Mouse (Mus musculus) heart, embryonic 14.5 days (tissue): ENCODE measurements around the gene Clcn2. TPM values are rescaled to one million over a fixed set of nuclear protein-coding genes. Genes with fewer than 3 reads are reported as not detected.
A peak's percentile ranks its signal among the peaks of the same experiment; 100 is the strongest.

Experiments
- ATAC-seq: fragments of 200-750 bp; cut with Nextera tagmentation; 2 replicates; pipeline ENCODE4 v1.8.0; 2017; ENCODE audit warnings: low read depth, moderate TSS enrichment; ENCODE audit not compliant: insufficient number of reproducible peaks, insufficient read depth, low FRiP score
- H3K27ac ChIP-seq, 2 experiments: fragments of 200-500 bp in 1 of 2; fragments of 300-500 bp in 1 of 2; sonication (generic) in 1 of 2; replicated peaks in 1 of 2; 2 replicates each; pipeline ENCODE4 v1.5.1; 2012 to 2014; ENCODE audit warnings: low read depth in 2 of 2, low read length in 2 of 2, control low read depth in 1 of 2, mild to moderate bottlenecking in 1 of 2, mixed read lengths in 1 of 2; ENCODE audit not compliant: control insufficient read depth in 1 of 2, insufficient read depth in 1 of 2
- H3K27me3 ChIP-seq: fragments of 300-500 bp; sonication (generic); 2 replicates; pipeline ENCODE4 v1.6.1; 2014; ENCODE audit warnings: mild to moderate bottlenecking, low read length, control low read depth; ENCODE audit not compliant: control insufficient read depth, insufficient read depth
- H3K36me3 ChIP-seq: fragments of 300-500 bp; sonication (generic); 2 replicates; pipeline ENCODE4 v1.6.1; 2014; ENCODE audit warnings: mild to moderate bottlenecking, control low read depth, low read length, mixed read lengths; ENCODE audit not compliant: control insufficient read depth, insufficient read depth
- H3K4me1 ChIP-seq, 2 experiments: fragments of 200-500 bp in 1 of 2; fragments of 300-500 bp in 1 of 2; sonication (generic) in 1 of 2; 2 replicates each; pipeline ENCODE4 v1.6.1; 2012 to 2014; ENCODE audit warnings: low read length in 2 of 2, control low read depth in 1 of 2, mixed read lengths in 1 of 2; ENCODE audit not compliant: control insufficient read depth in 2 of 2, insufficient read depth in 2 of 2
- H3K4me2 ChIP-seq: fragments of 300-500 bp; sonication (generic); 2 replicates; pipeline ENCODE4 v1.6.1; 2014; ENCODE audit warnings: mild to moderate bottlenecking, low read length
- H3K4me3 ChIP-seq, 2 experiments: fragments of 200-500 bp in 1 of 2; fragments of 300-500 bp in 1 of 2; sonication (generic) in 1 of 2; 2 replicates each; pipeline ENCODE4 v1.5.1; 2012 to 2014; ENCODE audit warnings: low read length in 2 of 2, mild to moderate bottlenecking in 2 of 2, control low read depth in 1 of 2, low read depth in 1 of 2, moderate library complexity in 1 of 2; ENCODE audit not compliant: control insufficient read depth in 1 of 2, insufficient read depth in 1 of 2
- H3K9ac ChIP-seq: fragments of 300-500 bp; sonication (generic); 2 replicates; pipeline ENCODE4 v1.6.1; 2014; ENCODE audit warnings: mild to moderate bottlenecking, low read length
- H3K9me3 ChIP-seq: fragments of 300-500 bp; sonication (generic); 2 replicates; pipeline ENCODE4 v1.6.1; 2016; ENCODE audit warnings: low read length, control low read depth; ENCODE audit not compliant: control insufficient read depth
- WGBS: fragments of 180-500 bp; shearing (Covaris S2); extraction: QIAGEN DNeasy Blood & Tissue Kit; methylation state at CpG from one replicate; pipeline ENCODE4 v1.1.7; 2014; 5-methylcytosine and 5-hydroxymethylcytosine counted together
- polyA plus RNA-seq: library from polyadenylated mRNA; unstranded; fragments of >200 nt; fragmentation: Nextera tagmentation; extraction: Ambion mirVana; gene quantifications from 2 replicates; pipeline ENCODE4 v1.2.1, GENCODE M21; 2014

Gene Clcn2
- polyA plus RNA-seq, 1 experiment from 2014 or later: 5.1 TPM

DNA sequence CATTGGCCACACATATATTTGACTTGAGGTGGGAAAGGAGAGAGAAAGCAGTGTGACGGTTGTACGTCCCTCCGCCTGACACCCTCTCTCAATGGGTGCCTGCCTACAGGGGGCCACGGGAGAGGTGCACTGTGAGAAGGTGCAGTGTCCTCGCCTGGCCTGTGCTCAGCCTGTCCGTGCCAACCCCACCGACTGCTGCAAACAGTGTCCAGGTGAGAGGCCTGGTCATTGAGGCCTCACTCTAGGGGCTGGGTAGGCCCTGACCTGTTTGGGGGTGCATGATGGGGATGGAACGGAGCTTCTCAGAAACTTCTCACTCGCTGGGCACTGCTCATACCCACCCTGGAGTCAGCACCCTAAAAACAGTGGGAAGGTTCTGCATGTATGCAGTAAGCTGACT, 22.3 kb upstream of the Clcn2 start:
- Histone ChIP-seq H3K9ac (no peak overlapping the region), H3K4me1 (no peaks in the 10 kb centered on the region), H3K36me3 (no peaks in the 10 kb centered on the region), H3K27ac (no peak overlapping the region), H3K4me3 (no peak overlapping the region), H3K4me2 (no peak overlapping the region), H3K9me3 (no peaks in the 10 kb centered on the region), H3K27me3 (peaks cover 30% of the 10 kb centered on the region)
- ATAC-seq: no peak
- WGBS: 80% methylated on average over 9 of the region's 9 CpGs

- Histone ChIP-seq H3K27ac (no peak overlapping the region), H3K9ac (no peak overlapping the region), H3K4me3 (no peak overlapping the region), H3K9me3 (no peaks in the 10 kb centered on the region), H3K4me2 (no peak overlapping the region), H3K4me1 (peaks cover 2 to 15% of the 10 kb centered on the region in 2 experiments; a peak in 3 of 4 replicates), H3K27me3 (peaks cover 59% of the 10 kb centered on the region), H3K36me3 (no peaks in the 10 kb centered on the region)
- ATAC-seq: no peak
- WGBS: 75% methylated on average over 5 of the region's 5 CpGs
Observed at GRCm38 (mm10) chr16:20736823-20737222, 19.3 kb upstream of the Clcn2 start.

DNA sequence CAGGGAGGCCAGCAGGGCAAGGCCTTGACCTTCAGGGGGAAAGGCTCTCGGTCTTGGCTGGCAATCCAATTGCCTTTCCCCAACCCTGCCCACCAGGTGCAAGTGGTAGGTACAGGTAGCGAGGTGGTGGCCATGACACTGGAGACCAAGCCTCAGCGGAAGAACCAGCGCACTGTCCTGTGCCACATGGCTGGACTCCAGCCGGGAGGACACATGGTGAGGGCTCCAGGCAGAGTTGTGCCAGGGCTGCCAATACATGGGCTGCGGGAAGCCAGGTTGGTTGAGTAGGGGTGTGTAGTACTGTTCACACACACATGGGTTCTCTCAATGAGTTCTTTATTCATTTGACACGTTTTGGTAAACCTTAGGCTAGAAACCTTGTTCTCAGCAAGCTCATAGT, 18.6 kb upstream of the Clcn2 start:
- no peaks in the 10 kb centered on the region for H3K36me3 ChIP-seq

DNA sequence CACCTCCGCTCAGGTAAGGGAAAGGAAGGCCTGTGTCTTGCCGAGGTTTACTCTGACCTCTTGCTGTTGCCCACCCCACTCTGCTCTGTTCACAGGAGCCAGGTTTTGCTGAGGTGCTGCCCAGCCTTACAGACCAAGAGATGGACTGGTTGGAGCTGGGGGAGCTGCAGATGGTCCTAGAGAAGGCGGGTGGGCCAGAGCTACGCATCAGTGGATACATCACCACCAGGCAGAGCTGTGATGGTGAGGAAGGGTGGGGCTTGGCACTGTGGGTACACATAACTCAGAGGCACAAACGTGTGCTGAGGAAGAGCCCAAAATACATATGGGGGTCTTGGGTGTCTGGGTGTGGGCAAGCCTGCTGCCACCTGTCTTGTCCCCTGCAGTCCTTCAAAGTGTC, 18.1 kb upstream of the Clcn2 start:
- 74% methylated on average over 5 of the region's 5 CpGs for WGBS
- no peaks in the 10 kb centered on the region for H3K9me3 ChIP-seq
- no peak for ATAC-seq
- no peak overlapping the region for H3K4me3 ChIP-seq
- H3K9ac ChIP-seq: no peak overlapping the region
- peaks cover 2 to 15% of the 10 kb centered on the region in 2 experiments; a peak in 3 of 4 replicates for H3K4me1 ChIP-seq
- no peak overlapping the region for H3K4me2 ChIP-seq
- peaks cover 63% of the 10 kb centered on the region for H3K27me3 ChIP-seq
- no peak overlapping the region for H3K27ac ChIP-seq
- no peaks in the 10 kb centered on the region for H3K36me3 ChIP-seq

More for the DNA sequence above, 18.6 kb upstream of the Clcn2 start:
- WGBS: 82% methylated on average over 7 of the region's 7 CpGs
- H3K4me1 ChIP-seq: peaks cover 2 to 15% of the 10 kb centered on the region in 2 experiments; a peak in 3 of 4 replicates
- H3K27ac ChIP-seq: no peak overlapping the region
- no peak for ATAC-seq
- no peak overlapping the region for H3K9ac ChIP-seq
- H3K4me3 ChIP-seq: no peak overlapping the region
- no peak overlapping the region for H3K4me2 ChIP-seq
- no peaks in the 10 kb centered on the region for H3K9me3 ChIP-seq
- H3K27me3 ChIP-seq: peaks cover 63% of the 10 kb centered on the region

DNA sequence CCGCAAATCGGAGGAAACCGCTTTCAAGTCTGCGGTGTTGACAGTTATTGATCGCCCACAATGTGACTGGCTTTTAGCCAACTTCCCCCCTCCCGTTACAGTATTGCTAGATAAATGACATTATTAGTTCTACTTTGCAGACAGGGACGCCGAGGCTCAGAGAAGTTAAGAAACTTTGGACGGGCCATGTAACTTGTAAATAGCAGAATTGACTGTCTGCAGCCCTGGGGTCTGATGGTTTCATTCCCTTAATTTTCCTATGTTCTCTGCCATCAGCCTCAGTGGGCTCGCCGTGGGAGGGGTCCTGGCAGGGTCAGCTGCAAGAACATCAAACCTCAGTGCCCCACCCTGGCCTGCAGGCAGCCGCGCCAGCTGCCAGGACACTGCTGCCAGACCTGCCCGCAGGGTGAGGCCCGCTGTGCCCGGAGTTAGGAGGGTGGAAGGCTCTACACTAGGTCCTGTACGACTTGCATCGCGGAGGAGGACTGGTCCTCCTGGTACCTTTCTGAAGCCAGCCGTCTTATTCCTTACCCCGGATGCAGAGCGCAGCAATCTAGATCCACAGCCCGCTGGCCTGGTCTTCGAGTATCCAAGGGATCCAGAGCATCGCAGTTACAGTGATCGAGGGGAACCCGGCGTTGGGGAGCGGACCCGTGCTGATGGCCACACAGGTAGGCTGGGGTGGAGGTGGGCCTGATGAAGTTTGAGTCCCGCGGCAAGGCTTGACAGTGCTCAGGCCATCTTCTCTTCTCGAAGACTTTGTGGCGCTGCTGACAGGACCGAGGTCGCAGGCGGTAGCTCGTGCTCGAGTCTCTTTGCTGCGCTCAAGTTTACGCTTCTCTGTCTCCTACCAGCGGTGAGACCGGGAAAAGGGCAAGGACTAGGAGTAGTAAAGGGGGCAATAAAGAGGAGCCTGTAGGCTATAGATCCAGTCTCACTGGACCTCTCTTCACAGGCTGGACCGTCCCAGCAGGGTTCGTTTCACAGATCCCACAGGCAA, 16.5 kb upstream of the Clcn2 start, which contains the start of gene Thpo:
Gene Thpo (minus strand): TSS at position 781 of the 1,000 bp plus-strand sequence.
- WGBS: 3% methylated on average over 45 of the region's 45 CpGs
- Histone ChIP-seq H3K4me2 (peak within 1 kb of the TSS; percentile 92), H3K4me3 (peak within 1 kb of the TSS; percentile 62 to 64), H3K9ac (peak within 1 kb of the TSS; percentile 73), H3K27ac (no peak within 1 kb of the TSS), H3K9me3 (no peaks in the 10 kb centered on the region), H3K4me1 (peaks cover 2 to 15% of the 10 kb centered on the region in 2 experiments; a peak in 3 of 4 replicates), H3K36me3 (no peaks in the 10 kb centered on the region), H3K27me3 (peaks cover 68% of the 10 kb centered on the region)
- no peak for ATAC-seq

GRCm38 (mm10) chr16:20732925-20733730, 15.6 kb upstream of the Clcn2 start, which contains the start of gene Chrd:
Chrd (plus strand) TSS chr16:20733127.
- peaks cover 68% of the 10 kb centered on the region for H3K27me3 ChIP-seq

DNA sequence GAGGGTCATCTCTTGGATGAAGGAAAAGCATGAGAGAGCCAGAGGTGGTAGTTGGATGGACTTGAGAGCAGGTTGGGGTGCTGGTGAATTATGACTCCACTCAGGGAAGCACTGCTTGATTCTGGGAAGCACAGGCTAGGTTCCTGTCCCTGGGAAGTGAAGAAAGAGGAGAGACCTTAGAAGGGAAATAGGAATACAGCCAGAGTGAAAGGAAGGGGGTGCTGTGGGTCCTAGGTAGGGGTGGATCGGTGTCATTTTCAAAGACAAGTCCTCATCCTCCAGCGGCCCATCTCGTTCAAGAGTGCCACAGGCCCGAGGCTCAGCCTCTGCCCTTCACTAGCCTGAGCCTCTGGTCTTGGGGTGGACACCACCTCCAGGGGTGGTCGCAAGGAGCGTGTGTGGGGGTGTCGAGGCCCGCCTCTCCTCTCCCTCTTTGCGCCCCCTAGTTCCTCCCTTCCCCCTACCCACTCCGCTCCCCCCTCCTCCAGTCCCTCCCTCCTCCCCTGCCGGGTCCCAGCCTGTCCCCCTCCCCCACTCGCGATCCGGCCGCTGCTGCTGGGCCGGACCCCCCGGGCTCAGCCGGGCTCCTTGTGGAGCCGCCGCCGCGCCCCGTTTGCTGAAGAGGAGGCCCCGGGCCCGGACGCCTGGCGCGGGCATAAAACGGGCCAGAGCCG, 14.8 kb upstream of the Clcn2 start:
- 2% methylated on average over 21 of the region's 30 CpGs for WGBS
- Histone ChIP-seq H3K4me2 (peak overlapping the region; percentile 92), H3K27ac (no peak overlapping the region), H3K27me3 (peaks cover 63% of the 10 kb centered on the region), H3K36me3 (no peaks in the 10 kb centered on the region), H3K9ac (peak overlapping the region; percentile 73), H3K4me1 (peaks cover 2 to 15% of the 10 kb centered on the region in 2 experiments; a peak in 3 of 4 replicates), H3K9me3 (no peaks in the 10 kb centered on the region), H3K4me3 (peak overlapping the region; percentile 62 to 64)
- no peak for ATAC-seq

More at GRCm38 (mm10) chr16:20732925-20733730, 15.6 kb upstream of the Clcn2 start, which contains the start of gene Chrd:
- Histone ChIP-seq H3K4me1 (peaks cover 2 to 15% of the 10 kb centered on the region in 2 experiments; a peak in 3 of 4 replicates), H3K4me3 (peak within 1 kb of the TSS; percentile 62 to 64), H3K4me2 (peak within 1 kb of the TSS; percentile 92), H3K9ac (peak within 1 kb of the TSS; percentile 73), H3K36me3 (no peaks in the 10 kb centered on the region), H3K27ac (no peak within 1 kb of the TSS), H3K9me3 (no peaks in the 10 kb centered on the region)
- ATAC-seq: peak; percentile 73
- WGBS: under 1% methylated on average over 70 of the region's 70 CpGs
